Mouse (Mus musculus) adrenal gland (tissue): ENCODE data around the gene Pbp2.

ENCODE experiments used
- intact Hi-C: fragments of 180-260 bp; cut with DNase I; formaldehyde crosslinking; loops from one replicate; pipeline ENCODE4 v1.15.1; 2025

Gene Pbp2

DNA sequence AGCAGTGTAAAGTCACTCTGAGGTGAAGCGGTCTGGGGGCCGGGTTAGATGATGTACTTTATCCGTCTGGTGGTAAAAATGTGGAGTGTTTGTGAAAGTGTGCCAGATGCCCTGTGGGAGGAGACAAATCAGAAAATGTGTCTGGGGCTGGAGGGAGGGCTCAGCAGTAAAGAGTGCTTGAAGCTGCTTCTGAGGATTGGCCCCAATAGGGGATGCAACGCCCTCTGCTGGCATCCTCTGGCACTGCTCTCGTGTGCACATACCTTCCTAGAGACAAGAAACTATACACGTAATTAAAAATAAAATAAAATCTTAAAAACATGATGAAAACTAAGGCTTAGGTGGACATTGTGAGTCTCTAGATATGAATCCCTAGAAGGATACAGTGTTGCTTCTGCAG is 49.8 kb downstream of the Pbp2 start:
- intact Hi-C loops, result no loop called here
